Mouse (Mus musculus) heart, postnatal 0 days (tissue): ENCODE measurements around the gene Rap1gap. TPM values are rescaled to one million over a fixed set of nuclear protein-coding genes. Genes with fewer than 3 reads are reported as not detected.

ENCODE experiments used
- ATAC-seq: fragments of 200-750 bp; cut with Nextera tagmentation; 2 replicates; pipeline ENCODE4 v1.8.0; 2017; ENCODE audit warnings: low read depth, moderate number of reproducible peaks, moderate library complexity; ENCODE audit not compliant: insufficient read depth
- DNase-seq: peaks from one replicate; pipeline ENCODE4 v3.0.0-alpha.2; 2016; ENCODE audit warnings: low spot score
- H3K27ac ChIP-seq: fragments of 300-500 bp; sonication (generic); 2 replicates; pipeline ENCODE4 v1.5.1; 2014; ENCODE audit warnings: low read depth, mild to moderate bottlenecking
- H3K27me3 ChIP-seq: fragments of 300-500 bp; sonication (generic); 2 replicates; pipeline ENCODE4 v1.6.1; 2014; ENCODE audit warnings: low read length, mixed read lengths; ENCODE audit not compliant: control insufficient read depth, insufficient read depth
- H3K36me3 ChIP-seq: fragments of 300-500 bp; sonication (generic); replicated peaks from 2 replicates; pipeline ENCODE4 v1.6.1; 2014; ENCODE audit warnings: low read length, mixed read lengths; ENCODE audit not compliant: control insufficient read depth, insufficient read depth
- H3K4me1 ChIP-seq: fragments of 300-500 bp; sonication (generic); 2 replicates; pipeline ENCODE4 v1.6.1; 2014; ENCODE audit warnings: antibody characterized with exemption; ENCODE audit not compliant: control insufficient read depth, insufficient read depth
- H3K4me2 ChIP-seq: fragments of 300-500 bp; sonication (generic); 2 replicates; pipeline ENCODE4 v1.6.1; 2014; ENCODE audit warnings: low read depth, mild to moderate bottlenecking, low read length, moderate library complexity
- H3K4me3 ChIP-seq: fragments of 300-500 bp; sonication (generic); 2 replicates; pipeline ENCODE4 v1.5.1; 2014; ENCODE audit warnings: low read depth, low read length
- H3K9ac ChIP-seq: fragments of 300-500 bp; sonication (generic); replicated peaks from 2 replicates; pipeline ENCODE4 v1.6.1; 2014; ENCODE audit warnings: low read depth, low read length, mixed read lengths
- H3K9me3 ChIP-seq: fragments of 300-500 bp; sonication (generic); replicated peaks from 2 replicates; pipeline ENCODE4 v1.6.1; 2016; ENCODE audit warnings: low read length; ENCODE audit not compliant: control insufficient read depth
- CTCF ChIP-seq: IDR thresholded peaks from 2 replicates; pipeline ENCODE4 v1.5.1; 2016; ENCODE audit warnings: antibody characterized with exemption, control low read depth, low read depth
- EP300 ChIP-seq: IDR thresholded peaks from 2 replicates; pipeline ENCODE4 v1.6.1; 2016; ENCODE audit warnings: antibody characterized with exemption, low read depth
- WGBS: fragments of 180-500 bp; shearing (Covaris S2); extraction: QIAGEN DNeasy Blood & Tissue Kit; methylation state at CpG from one replicate; pipeline ENCODE4 v1.1.7; 2014; 5-methylcytosine and 5-hydroxymethylcytosine counted together
- polyA plus RNA-seq: library from polyadenylated mRNA; unstranded; fragments of >200 nt; fragmentation: Nextera tagmentation; extraction: Ambion mirVana; gene quantifications from 2 replicates; pipeline ENCODE4 v1.2.1, GENCODE M21; 2015
- total RNA-seq: library from RNA; depleted of rRNA; stranded (reverse); fragments of >200 nt; gene quantifications from 2 replicates; pipeline ENCODE4 v1.2.3, GENCODE M21; 2014; ENCODE audit warnings: low replicate concordance

Gene Rap1gap
- total and polyA plus RNA-seq, 2 experiments from 2014 or later = 10.4 to 17.7 TPM

- TF ChIP-seq EP300 (no peak), CTCF (no peak)
- H3K4me3 ChIP-seq = no peak overlapping the region
- no peaks in the 10 kb centered on the region for H3K9me3 ChIP-seq
- H3K4me2 ChIP-seq = no peak overlapping the region
- H3K36me3 ChIP-seq = no peaks in the 10 kb centered on the region
- H3K9ac ChIP-seq = no peak overlapping the region
- H3K4me1 ChIP-seq = no peaks in the 10 kb centered on the region
- ATAC-seq (no peak), DNase-seq (no peak)
- H3K27me3 ChIP-seq = peaks cover 42% of the 10 kb centered on the region
- 76% methylated on average over 3 of the region's 3 CpGs for WGBS
- H3K27ac ChIP-seq = no peak overlapping the region
Measured at GRCm38 (mm10) chr4:137732361-137732760, 67.8 kb downstream of the Rap1gap start.

- Histone ChIP-seq H3K4me3 (no peak overlapping the region), H3K9me3 (no peaks in the 10 kb centered on the region), H3K9ac (no peak overlapping the region), H3K27me3 (peaks cover 36% of the 10 kb centered on the region), H3K36me3 (no peaks in the 10 kb centered on the region), H3K4me1 (no peaks in the 10 kb centered on the region), H3K4me2 (no peak overlapping the region), H3K27ac (no peak overlapping the region)
- ATAC-seq = no peak
- WGBS = 75% methylated on average over 3 of the region's 3 CpGs
- TF ChIP-seq EP300 (no peak), CTCF (no peak)
- DNase-seq = no peak
Measured at GRCm38 (mm10) chr4:137732962-137733361, 68.4 kb downstream of the Rap1gap start.

- Histone ChIP-seq H3K36me3 (no peaks in the 10 kb centered on the region), H3K27me3 (peaks cover 31% of the 10 kb centered on the region), H3K9ac (no peak overlapping the region), H3K4me1 (no peaks in the 10 kb centered on the region), H3K4me3 (no peak overlapping the region), H3K9me3 (no peaks in the 10 kb centered on the region), H3K4me2 (no peak overlapping the region), H3K27ac (no peak overlapping the region)
- ATAC-seq (no peak), DNase-seq (no peak)
- WGBS = 68% methylated on average over 5 of the region's 5 CpGs
- TF ChIP-seq CTCF = 0 out of 2 replicates have a peak, but pooled peaks have one; percentile 6
- TF ChIP-seq EP300 = no peak
Measured at GRCm38 (mm10) chr4:137733459-137733858, 68.9 kb downstream of the Rap1gap start.

GRCm38 (mm10) chr4:137736220-137736701, 71.7 kb downstream of the Rap1gap start:
- Histone ChIP-seq H3K4me3 (no peak overlapping the region), H3K4me1 (no peaks in the 10 kb centered on the region), H3K9me3 (no peaks in the 10 kb centered on the region), H3K9ac (no peak overlapping the region), H3K4me2 (no peak overlapping the region), H3K36me3 (no peaks in the 10 kb centered on the region), H3K27me3 (peaks cover 12% of the 10 kb centered on the region; the same call in 1 of the 2 replicates), H3K27ac (no peak overlapping the region)
- WGBS = 47% methylated on average over 11 of the region's 11 CpGs
- ATAC-seq = no peak
- DNase-seq = no peak
- TF ChIP-seq EP300 = no peak
- no peak for TF ChIP-seq CTCF

GRCm38 (mm10) chr4:137737760-137738159, 73.2 kb downstream of the Rap1gap start:
- ATAC-seq = no peak
- no peaks in the 10 kb centered on the region for H3K36me3 ChIP-seq
- H3K27me3 ChIP-seq = 0 out of 2 replicates have a peak, but pooled peaks cover 6% of the 10 kb centered on the region
- 30% methylated on average over 3 of the region's 3 CpGs for WGBS
- H3K27ac ChIP-seq = no peak overlapping the region
- no peak overlapping the region for H3K9ac ChIP-seq
- no peak overlapping the region for H3K4me2 ChIP-seq
- no peaks in the 10 kb centered on the region for H3K4me1 ChIP-seq
- no peak for DNase-seq
- no peak overlapping the region for H3K4me3 ChIP-seq
- H3K9me3 ChIP-seq = no peaks in the 10 kb centered on the region
- TF ChIP-seq EP300 (no peak), CTCF (no peak)

GRCm38 (mm10) chr4:137739151-137739923, 74.8 kb downstream of the Rap1gap start:
- Histone ChIP-seq H3K4me2 (no peak overlapping the region), H3K4me1 (no peaks in the 10 kb centered on the region), H3K9ac (no peak overlapping the region), H3K27ac (no peak overlapping the region), H3K27me3 (0 out of 2 replicates have a peak, but pooled peaks cover 5% of the 10 kb centered on the region), H3K9me3 (no peaks in the 10 kb centered on the region), H3K36me3 (no peaks in the 10 kb centered on the region), H3K4me3 (no peak overlapping the region)
- ATAC-seq (peak; percentile 58), DNase-seq (no peak)
- no peak for TF ChIP-seq CTCF
- TF ChIP-seq EP300 = no peak
- WGBS = 47% methylated on average over 9 of the region's 9 CpGs
